ENCODE assay signal across 13 mouse cellular contexts in the genomic region with DNA sequence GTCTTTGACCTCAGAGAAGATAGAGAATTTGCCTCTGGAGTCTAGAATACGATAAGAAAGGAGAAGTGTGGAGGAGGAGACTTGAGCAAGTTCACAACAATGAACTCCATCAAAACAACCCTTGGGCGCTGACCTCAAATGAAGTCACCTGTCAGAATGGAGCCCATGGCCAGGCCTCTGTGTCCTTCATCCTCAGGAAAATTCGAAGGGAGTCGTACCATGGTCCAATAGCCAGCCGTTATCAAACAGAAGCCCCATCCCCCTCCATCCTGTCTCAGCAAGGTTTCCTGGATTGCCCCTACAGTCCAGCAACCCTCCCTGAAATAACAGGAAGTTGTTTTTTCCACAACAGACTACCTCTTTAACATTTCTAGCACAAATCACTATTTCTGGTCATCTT.
DNase-seq lines count a peak whose midpoint lies in the region; ATAC-seq and TF ChIP-seq lines count a peak whose summit lies in the region.
"Had no signal": no experiment of that assay in that cellular context is flagged by ENCODE, and none has a peak within 500 bp of the region (broad histone marks: within the 10 kb centered on the region; RNA-seq: fewer than 3 reads in every experiment).

No protein-coding gene starts in this region.

- H3K9me3 ChIP-seq in kidney, postnatal 0 days (replicated peaks; ENCODE audit: low read length): no peaks in the 10 kb centered on the region
- no peaks in the 10 kb centered on the region for H3K9me3 ChIP-seq in liver, embryonic 13.5 days (replicated peaks)
- H3K9me3 ChIP-seq: hindbrain, embryonic 12.5 days; stomach, embryonic 15.5 days had no signal

- H3K9ac ChIP-seq in kidney, postnatal 0 days (ENCODE audit: low read depth, low read length): no peak overlapping the region
- H3K9ac ChIP-seq in liver, embryonic 13.5 days: peak overlapping the region; percentile 26; the same call in 1 of the 2 replicates
- H3K9ac ChIP-seq: hindbrain, embryonic 12.5 days; stomach, embryonic 15.5 days had no signal

- H3K36me3 ChIP-seq in kidney, postnatal 0 days (ENCODE audit: insufficient read depth, low read length): no peaks in the 10 kb centered on the region
- H3K36me3 ChIP-seq in liver, embryonic 13.5 days: no peaks in the 10 kb centered on the region
- H3K36me3 ChIP-seq: stomach, embryonic 15.5 days had no signal

- H3K27me3 ChIP-seq in kidney, postnatal 0 days (ENCODE audit: insufficient read depth, low read length): no peaks in the 10 kb centered on the region
- H3K27me3 ChIP-seq in liver, embryonic 13.5 days: no peaks in the 10 kb centered on the region
- H3K27me3 ChIP-seq: hindbrain, embryonic 12.5 days; stomach, embryonic 15.5 days had no signal

- no peak overlapping the region for H3K4me3 ChIP-seq in kidney, postnatal 0 days (replicated peaks; ENCODE audit: low read depth, low read length)
- no peak overlapping the region for H3K4me3 ChIP-seq in brown adipose tissue, adult 24 weeks (ENCODE audit: insufficient read depth, low read depth, low read length)
- no peak overlapping the region for H3K4me3 ChIP-seq in liver, embryonic 13.5 days (replicated peaks)
- H3K4me3 ChIP-seq: hindbrain, embryonic 12.5 days; myocyte; stomach, embryonic 15.5 days had no signal

- H3K4me2 ChIP-seq in kidney, postnatal 0 days (ENCODE audit: low read length): no peak overlapping the region
- no peak overlapping the region; the same call in 1 of the 2 replicates for H3K4me2 ChIP-seq in liver, embryonic 13.5 days
- H3K4me2 ChIP-seq: hindbrain, embryonic 12.5 days; stomach, embryonic 15.5 days had no signal

- no peak overlapping the region for H3K27ac ChIP-seq in kidney, postnatal 0 days
- peak overlapping the region; percentile 73 for H3K27ac ChIP-seq in brown adipose tissue, adult 24 weeks (replicated peaks; ENCODE audit: low read depth, low read length)
- H3K27ac ChIP-seq in liver, embryonic 13.5 days: peak overlapping the region; percentile 94
- H3K27ac ChIP-seq: hindbrain, embryonic 12.5 days; stomach, embryonic 15.5 days had no signal

- H3K4me1 ChIP-seq in kidney, postnatal 0 days (replicated peaks; ENCODE audit: insufficient read depth, low read length): peaks cover 22% of the 10 kb centered on the region
- peaks cover 48% of the 10 kb centered on the region for H3K4me1 ChIP-seq in brown adipose tissue, adult 24 weeks (ENCODE audit: control insufficient read depth, insufficient read depth, insufficient read length, low read length)
- H3K4me1 ChIP-seq in liver, embryonic 13.5 days (replicated peaks): peaks cover 75% of the 10 kb centered on the region
- H3K4me1 ChIP-seq: hindbrain, embryonic 12.5 days had no signal

- no peak for ATAC-seq in kidney, postnatal 0 days (replicated peaks; ENCODE audit: low FRiP score, low read depth)
- ATAC-seq in granulocyte monocyte progenitor cell, adult 5-6 weeks (replicated peaks; ENCODE audit: poor library complexity, severe bottlenecking): 0 out of 2 replicates have a peak, but pooled peaks have one; percentile 13
- ATAC-seq in liver, embryonic 13.5 days (ENCODE audit: low read depth): no peak

- no peak for TF ChIP-seq CTCF in kidney, postnatal 0 days (IDR thresholded peaks at IDR 0.05; ENCODE audit: low read depth)

- 24% methylated on average over 5 of the region's 5 CpGs for WGBS in kidney, postnatal 0 days
- WGBS in liver, embryonic 13.5 days (ENCODE audit: insufficient replicate concordance): 15% methylated on average over 5 of the region's 5 CpGs

- peak; percentile 53 for DNase-seq in kidney, postnatal 0 days (ENCODE audit: low spot score)
- no peak for DNase-seq in kidney, postnatal 4 days
- DNase-seq in liver, embryonic 13.5 days: no peak
- no peak for DNase-seq in yolk sac, embryonic 10.5 days (ENCODE audit: low spot score)
- no peak for DNase-seq in cerebellum, postnatal 25 days
- DNase-seq: cerebellum, adult 2 months; lung, postnatal 4 days; retina, postnatal 1 day had no signal
